Mouse (Mus musculus) layer of hippocampus, adult 2 months (tissue): ENCODE data around the gene Macrod2. TPM values are rescaled to one million over a fixed set of nuclear protein-coding genes. Genes with fewer than 3 reads are reported as not detected.
A peak's percentile ranks its signal among the peaks of the same experiment; 100 is the strongest.

Experiments used
- DNase-seq, 2 experiments: peaks; one replicate each; pipeline ENCODE4 v3.0.0; 2022; ENCODE audit warnings: low spot score in 2 of 2
- H3K27ac ChIP-seq: fragments of 200-600 bp; 2 replicates; pipeline ENCODE4 v1.8.1; 2022
- H3K4me3 ChIP-seq: fragments of 200-600 bp; 2 replicates; pipeline ENCODE4 v1.8.1; 2022; ENCODE audit warnings: mild to moderate bottlenecking
- CTCF ChIP-seq: fragments of 200-600 bp; conservative IDR thresholded peaks from 2 replicates; pipeline ENCODE4 v1.8.1; 2022; ENCODE audit warnings: antibody characterized with exemption, mild to moderate bottlenecking, moderate library complexity
- total RNA-seq, 2 experiments: library from RNA; stranded (reverse); gene quantifications; 2 replicates each; pipeline ENCODE4 v1.2.3; 2021

Gene Macrod2
- total RNA-seq, 2 experiments from 2014 or later = 47.4 to 55.5 TPM

DNA sequence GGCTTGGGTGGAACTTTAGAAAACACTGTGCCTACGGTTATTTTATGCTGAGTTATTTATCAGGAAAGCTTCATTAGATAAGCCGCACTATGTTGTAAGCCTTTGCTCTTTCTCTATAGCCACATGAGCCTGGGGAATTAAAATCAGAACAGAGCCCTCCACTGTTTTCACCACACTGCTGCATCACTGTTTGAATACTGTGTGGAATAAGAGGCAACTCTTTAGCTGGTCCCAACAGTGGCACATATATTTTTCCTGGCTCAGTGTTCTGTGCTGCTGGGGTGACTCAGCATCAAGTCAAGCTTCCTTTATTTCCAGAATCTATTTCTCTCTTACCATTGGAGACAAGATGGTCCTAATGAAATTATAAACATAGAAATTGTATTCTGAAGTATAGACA lies 1481.8 kb downstream of the Macrod2 start:
- Histone ChIP-seq H3K4me3 (no peak overlapping the region), H3K27ac (peak overlapping the region; percentile 84)
- no peak for DNase-seq
- no peak; the same call in 1 of the 2 replicates for TF ChIP-seq CTCF

DNA sequence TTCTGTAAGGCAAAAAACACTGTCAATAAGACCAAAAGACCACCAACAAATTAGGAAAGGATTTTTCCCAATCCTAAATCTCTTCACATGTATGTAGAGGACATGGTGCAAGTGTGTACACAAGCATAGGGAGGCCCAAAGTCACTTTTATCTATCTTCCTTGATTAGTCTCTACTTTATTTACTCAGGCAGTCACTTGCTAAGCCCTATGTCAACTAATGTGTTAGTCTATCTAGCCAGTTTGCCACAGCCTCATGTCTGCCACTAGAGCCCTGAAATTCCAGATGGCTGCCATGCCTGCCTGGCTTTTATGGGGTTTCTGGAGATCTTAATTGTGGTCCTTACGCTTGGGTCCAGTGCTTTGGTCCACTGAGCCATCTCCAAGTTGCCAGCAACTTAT lies 1483.4 kb downstream of the Macrod2 start:
- no peak for TF ChIP-seq CTCF
- no peak overlapping the region for H3K27ac ChIP-seq
- H3K4me3 ChIP-seq = no peak overlapping the region
- DNase-seq = no peak

DNA sequence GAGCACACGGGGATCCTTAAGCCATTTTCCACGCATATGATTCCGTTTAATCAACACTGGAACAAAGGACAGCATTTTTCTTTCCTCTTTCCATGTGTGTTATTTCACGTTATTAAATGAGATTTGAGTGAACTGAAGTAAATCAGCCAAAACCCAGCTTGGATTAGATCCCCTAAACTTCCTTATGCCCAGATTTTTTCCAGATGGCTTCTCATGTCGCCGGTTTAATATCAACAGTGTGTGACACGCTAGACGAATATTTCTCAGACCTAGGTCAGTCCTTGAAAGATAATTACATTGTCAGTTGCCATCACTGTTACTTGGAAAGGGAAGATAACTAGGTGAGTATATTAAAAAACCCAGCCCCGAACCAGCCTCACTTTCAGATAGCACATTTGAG lies 1484.6 kb downstream of the Macrod2 start:
- H3K4me3 ChIP-seq = no peak overlapping the region
- DNase-seq = no peak
- peak overlapping the region; percentile 47; the same call in 1 of the 2 replicates for H3K27ac ChIP-seq
- no peak for TF ChIP-seq CTCF

DNA sequence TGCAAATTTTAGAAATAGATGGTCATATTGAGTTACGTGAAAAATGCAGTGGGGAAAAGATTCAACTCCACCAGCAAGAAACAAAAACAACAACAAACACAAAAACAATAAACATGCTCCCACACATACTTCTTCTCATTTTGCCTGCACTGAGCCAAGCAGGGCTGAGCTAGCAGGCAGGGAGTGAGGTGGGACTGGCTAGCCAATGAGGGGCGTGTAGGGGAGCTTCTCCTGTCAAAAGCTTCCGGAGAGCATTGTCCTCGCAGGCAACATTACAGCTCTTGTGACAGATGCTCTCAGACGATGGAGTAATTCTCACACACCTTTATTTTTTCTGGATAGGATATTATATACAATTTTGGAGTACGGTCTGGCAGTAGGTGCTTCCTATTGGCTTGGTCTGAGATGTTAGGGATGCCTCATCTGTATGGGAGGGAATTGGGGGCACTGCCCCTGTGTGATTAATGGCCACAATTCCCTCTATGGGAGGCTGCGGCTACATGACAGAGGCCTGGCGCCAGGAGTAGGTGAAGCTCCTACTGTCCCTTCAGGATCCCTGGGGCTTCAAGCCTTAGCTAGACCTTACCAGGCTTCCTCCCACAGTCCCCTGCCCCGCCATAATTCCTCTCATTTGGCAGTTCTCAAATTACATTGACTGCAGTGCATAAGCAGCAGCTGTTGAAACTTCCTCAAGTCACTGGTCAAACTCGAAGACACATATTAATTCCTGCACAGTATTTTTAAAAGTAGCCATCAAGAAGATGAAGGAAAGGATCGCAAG lies 1491.8 kb downstream of the Macrod2 start:
- Histone ChIP-seq H3K4me3 (no peak overlapping the region), H3K27ac (no peak overlapping the region)
- no peak for TF ChIP-seq CTCF
- no peak for DNase-seq

DNA sequence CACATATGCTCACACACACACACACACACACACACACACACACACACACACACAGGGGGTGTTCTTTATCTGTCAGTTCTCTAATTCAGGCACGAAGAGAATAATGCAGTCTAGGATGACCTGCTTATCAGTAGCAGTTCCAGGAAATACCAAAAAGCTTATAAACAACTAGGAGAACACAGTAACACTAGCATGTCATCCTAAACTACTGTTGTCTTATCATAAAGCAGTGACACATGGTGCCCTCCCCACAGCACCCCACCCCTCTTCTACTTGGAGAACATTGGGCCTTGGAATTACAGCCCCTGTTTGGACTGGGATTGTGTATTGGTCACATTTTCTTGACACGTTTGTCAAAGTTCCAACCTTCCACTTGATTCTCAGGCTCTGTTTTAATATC lies 1494.4 kb downstream of the Macrod2 start:
- Histone ChIP-seq H3K27ac (no peak overlapping the region), H3K4me3 (no peak overlapping the region)
- no peak for TF ChIP-seq CTCF
- no peak for DNase-seq

DNA sequence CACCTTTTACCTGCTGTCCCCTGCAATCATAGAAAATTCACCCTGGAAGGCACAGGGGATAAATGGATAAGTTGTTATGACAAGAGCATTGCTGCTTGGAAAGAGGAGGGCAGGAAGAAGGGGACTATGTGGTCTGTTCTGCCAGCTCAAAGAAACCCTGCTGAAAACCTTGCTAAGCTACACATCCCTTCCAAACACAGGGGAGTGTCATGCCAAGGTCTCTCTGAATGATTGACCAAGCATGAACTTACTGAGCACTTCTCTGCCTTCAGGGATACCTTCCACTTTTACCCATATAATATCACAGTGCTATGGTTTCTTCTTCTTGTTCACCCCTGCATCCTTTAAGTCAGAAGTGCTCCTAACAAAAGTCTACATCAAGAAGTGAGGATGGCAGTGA lies 1502.8 kb downstream of the Macrod2 start:
- H3K27ac ChIP-seq = no peak overlapping the region
- no peak overlapping the region for H3K4me3 ChIP-seq
- no peak for DNase-seq
- no peak for TF ChIP-seq CTCF

DNA sequence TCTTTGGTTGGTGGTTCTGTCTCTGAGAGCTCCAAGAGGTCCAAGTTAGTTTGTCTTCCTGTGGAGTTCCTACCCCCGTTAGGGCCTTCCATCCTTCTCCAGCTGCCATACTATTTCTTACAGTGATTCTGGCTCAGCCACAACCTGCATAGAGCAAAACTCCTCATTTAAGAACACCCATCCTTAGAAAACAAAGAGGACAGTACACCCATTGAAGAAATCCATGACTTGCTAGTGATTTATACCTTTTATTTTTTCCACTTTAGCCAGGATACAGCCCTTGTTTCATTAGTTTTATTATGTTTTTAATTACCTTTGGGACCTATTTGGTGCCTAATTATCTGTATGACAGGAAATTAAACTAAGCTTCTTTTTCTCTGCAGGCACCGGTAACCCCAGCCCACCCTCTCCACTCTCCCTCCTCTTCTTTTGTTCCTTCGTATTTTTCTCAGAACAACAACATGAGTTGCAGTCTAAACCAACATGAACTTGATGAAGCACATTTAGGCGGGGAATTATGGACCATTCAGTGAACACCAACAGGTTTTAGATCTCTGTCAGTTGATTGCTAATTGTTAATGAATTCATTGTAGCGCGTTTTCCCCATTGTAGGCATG lies 1516.8 kb downstream of the Macrod2 start:
- no peak for DNase-seq
- Histone ChIP-seq H3K4me3 (no peak overlapping the region), H3K27ac (no peak overlapping the region)
- no peak for TF ChIP-seq CTCF

DNA sequence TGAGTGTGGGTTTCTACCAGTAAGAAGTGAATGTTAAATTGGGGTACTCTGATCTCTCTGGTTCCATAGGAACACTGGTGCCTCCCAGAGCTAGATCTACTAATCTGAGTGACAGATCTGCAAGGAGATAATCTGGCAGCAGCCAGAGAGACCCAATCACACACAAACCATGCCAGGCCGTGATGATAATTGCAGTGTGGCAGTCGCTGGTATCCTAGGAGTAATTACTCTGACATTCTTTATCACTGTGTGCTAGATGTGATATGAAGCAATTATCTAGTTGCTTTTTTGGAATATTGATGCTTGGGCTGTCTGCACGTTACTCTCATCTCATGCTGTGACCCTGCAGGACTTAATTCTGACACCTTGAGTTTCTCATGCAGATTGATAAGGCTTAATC lies 1518.4 kb downstream of the Macrod2 start:
- peak in 1 of 2 experiments; percentile 13 for DNase-seq
- TF ChIP-seq CTCF = no peak
- Histone ChIP-seq H3K4me3 (no peak overlapping the region), H3K27ac (no peak overlapping the region; the same call in 1 of the 2 replicates)

DNA sequence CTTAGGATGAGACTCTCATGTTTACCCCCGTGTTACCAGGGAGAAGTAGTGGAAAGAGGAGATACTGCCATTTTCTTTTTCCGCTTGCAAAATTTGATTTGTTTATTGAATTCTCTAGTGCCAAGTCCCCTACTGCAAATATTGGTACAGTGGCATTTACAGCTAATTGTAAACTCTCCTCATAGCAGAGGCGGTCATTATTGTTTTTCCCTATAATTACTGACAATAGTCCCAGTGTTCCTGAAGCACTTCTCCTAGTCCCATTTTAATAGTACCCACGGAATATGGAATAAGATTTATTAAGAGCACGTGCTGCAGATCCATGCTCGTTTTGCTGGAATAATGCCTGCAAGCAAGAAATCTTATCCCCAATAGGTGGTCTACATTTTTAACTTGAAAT lies 1518.8 kb downstream of the Macrod2 start:
- DNase-seq = no peak
- no peak overlapping the region; the same call in 1 of the 2 replicates for H3K27ac ChIP-seq
- no peak overlapping the region for H3K4me3 ChIP-seq
- no peak for TF ChIP-seq CTCF

DNA sequence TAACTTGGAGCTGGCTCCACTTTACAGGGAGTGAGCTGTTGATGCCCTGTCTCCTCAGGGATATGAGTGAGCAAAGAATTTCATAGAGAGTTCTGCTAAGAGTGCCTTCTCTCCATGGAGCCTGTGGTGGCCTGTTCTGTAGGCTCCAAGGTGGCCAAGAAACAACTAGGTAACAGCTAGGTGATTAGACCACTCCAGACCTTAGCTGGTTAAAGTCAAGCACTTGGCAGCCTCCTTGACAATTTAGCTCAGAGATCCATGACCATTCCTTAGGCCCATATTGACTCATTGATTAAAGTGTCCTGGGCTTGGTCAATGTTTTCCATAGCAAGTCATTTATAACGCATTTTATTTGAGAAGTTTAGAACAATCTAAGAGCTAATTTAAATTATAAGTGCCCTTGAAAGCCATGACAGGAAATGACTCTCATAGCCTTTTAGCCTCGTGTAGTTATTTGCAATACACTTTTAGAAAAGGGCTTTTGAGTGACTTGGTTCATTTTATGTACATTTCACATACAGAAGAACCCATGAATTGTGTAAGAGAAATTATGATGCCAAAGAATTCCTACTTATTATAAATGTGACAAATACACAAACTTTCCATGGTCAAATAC lies 1525.4 kb downstream of the Macrod2 start:
- no peak for TF ChIP-seq CTCF
- no peak for DNase-seq
- Histone ChIP-seq H3K27ac (no peak overlapping the region), H3K4me3 (no peak overlapping the region)

DNA sequence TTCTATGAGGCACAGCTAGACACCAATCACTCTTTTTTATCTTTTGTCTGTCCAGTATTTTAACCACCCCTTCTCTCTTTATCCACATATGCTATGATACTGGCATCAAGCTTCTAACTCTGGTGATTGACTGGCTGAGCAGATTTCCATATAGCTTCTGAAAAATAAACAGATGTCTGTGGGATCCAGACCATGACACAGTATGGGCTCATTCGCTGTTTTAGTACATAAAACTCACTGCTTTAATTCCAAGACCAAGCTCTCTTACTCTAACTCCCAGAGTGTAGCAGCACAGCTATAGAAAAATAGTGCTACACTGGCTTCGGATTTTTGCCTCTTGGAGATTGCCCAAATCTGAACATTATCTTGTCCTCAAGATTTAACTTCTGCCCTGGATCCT lies 1540.0 kb downstream of the Macrod2 start:
- DNase-seq = peak in 1 of 2 experiments; percentile 5
- no peak overlapping the region for H3K27ac ChIP-seq
- TF ChIP-seq CTCF = no peak
- no peak overlapping the region for H3K4me3 ChIP-seq

DNA sequence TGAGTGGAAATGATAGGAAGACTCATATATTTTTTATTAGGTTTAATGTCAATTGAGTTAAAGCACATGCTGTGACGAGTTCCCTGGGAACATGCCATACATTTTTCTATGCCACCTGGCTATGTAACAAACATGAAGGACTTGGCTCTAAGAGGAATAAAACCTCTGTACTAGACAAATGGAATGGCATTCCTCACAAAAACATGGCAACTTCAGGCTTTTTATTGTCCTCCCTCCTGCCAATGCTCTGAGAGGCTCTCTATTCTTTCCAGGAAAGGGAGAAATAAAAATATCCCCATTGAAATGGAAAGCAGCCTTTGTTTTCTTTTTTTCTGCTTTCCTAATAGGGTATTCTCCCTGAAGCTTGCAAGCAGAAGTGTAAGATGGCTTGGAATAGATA lies 1559.7 kb downstream of the Macrod2 start:
- DNase-seq = no peak
- Histone ChIP-seq H3K27ac (no peak overlapping the region), H3K4me3 (no peak overlapping the region)
- TF ChIP-seq CTCF = no peak

DNA sequence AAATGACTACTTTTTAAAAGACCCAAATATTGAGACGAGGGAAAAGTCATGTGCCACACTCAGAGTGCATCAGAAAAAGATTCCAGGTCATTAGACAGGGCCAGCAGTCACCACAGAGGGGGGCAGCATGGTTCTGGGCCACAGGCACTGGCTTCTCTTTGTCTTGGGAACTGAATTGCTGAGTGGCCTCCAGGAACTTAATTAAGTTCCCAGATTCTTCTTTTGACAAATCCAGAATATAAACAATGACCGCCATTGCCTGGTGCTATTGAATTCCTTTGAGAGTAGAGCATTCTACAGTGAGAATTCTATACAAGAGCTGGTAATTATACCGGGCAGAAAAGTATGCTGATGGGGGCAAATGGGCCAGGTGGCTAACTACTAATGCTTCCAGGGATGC lies 1560.1 kb downstream of the Macrod2 start:
- no peak overlapping the region for H3K4me3 ChIP-seq
- no peak overlapping the region for H3K27ac ChIP-seq
- no peak for TF ChIP-seq CTCF
- DNase-seq = no peak

DNA sequence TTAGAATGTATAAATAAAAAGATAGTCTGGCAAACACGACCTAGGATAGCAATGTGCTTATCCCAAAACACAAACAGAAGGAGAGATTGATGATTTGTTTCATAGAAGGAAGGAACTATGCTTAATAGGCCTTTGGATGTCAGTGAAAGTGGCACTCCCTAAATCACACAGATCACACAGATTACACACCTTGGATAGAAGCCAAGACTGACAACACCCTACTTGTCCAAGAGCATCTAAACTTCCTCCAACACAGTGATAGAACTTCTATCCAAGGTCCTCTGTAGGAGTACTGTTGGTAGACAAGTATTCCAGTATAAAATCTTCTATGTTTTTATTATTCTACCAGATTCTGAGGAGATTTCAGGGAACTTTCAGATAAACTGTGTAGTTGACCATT lies 1567.8 kb downstream of the Macrod2 start:
- TF ChIP-seq CTCF = no peak
- DNase-seq = no peak
- H3K4me3 ChIP-seq = no peak overlapping the region
- H3K27ac ChIP-seq = no peak overlapping the region
